Mouse (Mus musculus) intestine, embryonic 16.5 days (tissue): ENCODE data around the gene Lsm12. TPM values are rescaled to one million over a fixed set of nuclear protein-coding genes. Genes with fewer than 3 reads are reported as not detected.

Experiments used
- ATAC-seq: fragments of 200-750 bp; cut with Nextera tagmentation; 2 replicates; pipeline ENCODE4 v1.8.0; 2017; ENCODE audit warnings: moderate TSS enrichment, moderate library complexity
- H3K27ac ChIP-seq: fragments of 300-500 bp; sonication (generic); 2 replicates; pipeline ENCODE4 v1.5.1; 2014; ENCODE audit warnings: mild to moderate bottlenecking, low read length
- H3K27me3 ChIP-seq: fragments of 300-500 bp; sonication (generic); replicated peaks from 2 replicates; pipeline ENCODE4 v1.6.1; 2014; ENCODE audit warnings: low read length, control low read depth, mixed read lengths; ENCODE audit not compliant: control insufficient read depth, insufficient read depth
- H3K36me3 ChIP-seq: fragments of 300-500 bp; sonication (generic); 2 replicates; pipeline ENCODE4 v1.6.1; 2014; ENCODE audit warnings: low read length, control low read depth; ENCODE audit not compliant: control insufficient read depth, insufficient read depth
- H3K4me1 ChIP-seq: fragments of 300-500 bp; sonication (generic); 2 replicates; pipeline ENCODE4 v1.6.1; 2014; ENCODE audit warnings: low read length, control low read depth, mixed read lengths; ENCODE audit not compliant: control insufficient read depth, insufficient read depth
- H3K4me2 ChIP-seq: fragments of 300-500 bp; sonication (generic); 2 replicates; pipeline ENCODE4 v1.6.1; 2014; ENCODE audit warnings: low read depth, low read length, control low read depth
- H3K4me3 ChIP-seq: fragments of 300-500 bp; sonication (generic); 2 replicates; pipeline ENCODE4 v1.5.1; 2014; ENCODE audit warnings: mild to moderate bottlenecking, low read length
- H3K9ac ChIP-seq: fragments of 300-500 bp; sonication (generic); 2 replicates; pipeline ENCODE4 v1.6.1; 2014; ENCODE audit warnings: low read depth, low read length
- H3K9me3 ChIP-seq: fragments of 300-500 bp; sonication (generic); 2 replicates; pipeline ENCODE4 v1.6.1; 2016; ENCODE audit warnings: low read length, control low read depth; ENCODE audit not compliant: control insufficient read depth
- WGBS: fragments of 180-500 bp; shearing (Covaris S2); extraction: QIAGEN DNeasy Blood & Tissue Kit; methylation state at CpG from one replicate; pipeline ENCODE4 v1.1.7; 2014; 5-methylcytosine and 5-hydroxymethylcytosine counted together
- polyA plus RNA-seq: library from polyadenylated mRNA; unstranded; fragments of >200 nt; fragmentation: Nextera tagmentation; extraction: Ambion mirVana; gene quantifications from 2 replicates; pipeline ENCODE4 v1.2.1, GENCODE M21; 2015

Gene Lsm12
- 87.9 and 115 TPM in 2 replicates for polyA plus RNA-seq

DNA sequence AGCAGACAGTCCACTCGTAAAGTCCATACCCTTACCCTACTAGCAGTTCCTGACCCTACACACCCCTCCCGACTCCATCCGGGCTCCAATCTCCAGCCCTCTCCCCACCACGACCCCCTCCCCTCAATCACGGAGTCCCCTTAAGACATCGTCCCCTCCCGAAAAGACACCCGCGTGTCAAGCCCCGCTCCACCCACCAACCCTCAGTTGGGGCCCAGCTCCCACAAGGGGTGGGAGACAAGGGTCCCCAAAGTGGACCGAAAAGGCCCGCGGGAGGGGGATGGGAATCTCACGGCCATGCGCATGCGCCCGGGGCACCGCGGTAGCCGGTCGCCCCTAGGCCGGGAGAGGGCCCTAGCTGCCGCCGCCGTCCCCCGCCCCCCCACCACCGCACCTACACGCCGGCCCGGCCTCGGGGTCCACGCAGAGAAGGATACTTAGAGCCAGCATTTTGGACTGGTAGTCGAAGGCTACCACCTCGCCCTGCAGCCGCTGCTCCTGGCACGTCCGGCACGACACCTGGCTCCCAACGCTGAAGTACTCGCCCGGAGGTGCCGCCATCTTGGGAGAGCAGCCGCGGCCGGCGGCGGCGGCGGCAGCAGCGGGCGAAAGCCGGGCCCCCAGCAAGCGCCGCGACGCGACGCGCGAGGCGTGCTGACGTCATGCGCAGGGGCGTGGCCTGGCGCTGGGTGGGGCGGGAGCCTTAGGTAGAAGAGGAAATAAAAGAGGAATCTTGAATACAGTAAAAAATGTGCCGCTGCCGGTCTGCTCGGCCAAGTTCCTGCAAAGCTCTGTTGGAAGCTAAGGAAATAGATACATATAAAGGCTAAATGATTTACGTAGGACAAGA is at the start of gene Lsm12:
Gene Lsm12 (minus strand): TSS at position 651 of the 850 bp plus-strand sequence.
- Histone ChIP-seq H3K4me3 (peak within 1 kb of the TSS; percentile 94), H3K27ac (peak within 1 kb of the TSS; percentile 92), H3K36me3 (peaks cover 2% of the 10 kb centered on the region; the same call in 1 of the 2 replicates), H3K9me3 (no peaks in the 10 kb centered on the region), H3K9ac (peak within 1 kb of the TSS; percentile 94), H3K27me3 (no peaks in the 10 kb centered on the region), H3K4me2 (peak within 1 kb of the TSS; percentile 83), H3K4me1 (peaks cover 8% of the 10 kb centered on the region)
- under 1% methylated on average over 66 of the region's 70 CpGs for WGBS
- peak; percentile 84 for ATAC-seq

DNA sequence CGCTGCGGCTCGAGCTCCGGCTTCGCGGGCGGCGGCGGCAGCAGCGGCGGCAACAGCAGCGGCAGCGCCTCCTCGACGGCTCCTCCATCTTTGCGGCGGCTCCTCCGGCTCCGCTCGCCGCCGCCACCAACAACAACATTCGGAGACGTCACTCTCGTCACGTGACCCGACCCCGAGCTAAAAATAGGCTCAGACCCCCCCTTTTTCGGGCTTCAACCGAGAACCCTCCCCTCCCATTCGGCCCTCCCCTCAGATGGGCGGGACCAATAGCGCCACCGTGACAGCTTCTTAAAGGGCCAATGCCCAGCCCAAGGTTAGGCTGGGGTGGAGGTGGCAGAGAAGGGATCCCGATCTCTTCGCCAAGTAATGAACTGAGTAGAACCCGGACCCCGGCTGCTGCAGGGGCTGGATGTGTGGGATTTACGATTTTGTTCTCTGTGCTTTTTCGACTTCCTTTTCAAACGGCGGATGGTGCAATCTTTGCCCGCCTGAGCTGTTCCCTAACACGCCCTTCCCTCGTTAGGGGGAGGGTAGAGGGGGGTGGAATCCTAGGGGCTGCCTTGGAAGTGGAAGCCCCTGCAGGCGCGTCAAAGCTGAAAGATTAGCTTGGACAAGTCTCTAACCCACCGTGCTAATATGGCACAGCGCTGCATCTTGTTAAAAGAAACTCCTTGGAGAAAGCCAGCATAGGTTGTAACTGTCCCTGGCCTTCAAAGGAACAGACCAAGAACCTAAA is 45.1 kb upstream of the Lsm12 start, which contains the start of gene Hdac5:
Gene Hdac5 (minus strand): TSS at position 161 of the 736 bp plus-strand sequence.
- Histone ChIP-seq H3K4me3 (peak within 1 kb of the TSS; percentile 81), H3K27me3 (no peaks in the 10 kb centered on the region), H3K27ac (peak within 1 kb of the TSS; percentile 82), H3K4me2 (peak within 1 kb of the TSS; percentile 83), H3K4me1 (peaks cover 27% of the 10 kb centered on the region), H3K9me3 (no peaks in the 10 kb centered on the region), H3K36me3 (no peaks in the 10 kb centered on the region), H3K9ac (peak within 1 kb of the TSS; percentile 88)
- WGBS, result under 1% methylated on average over 34 of the region's 49 CpGs
- ATAC-seq, result peak; percentile 88

DNA sequence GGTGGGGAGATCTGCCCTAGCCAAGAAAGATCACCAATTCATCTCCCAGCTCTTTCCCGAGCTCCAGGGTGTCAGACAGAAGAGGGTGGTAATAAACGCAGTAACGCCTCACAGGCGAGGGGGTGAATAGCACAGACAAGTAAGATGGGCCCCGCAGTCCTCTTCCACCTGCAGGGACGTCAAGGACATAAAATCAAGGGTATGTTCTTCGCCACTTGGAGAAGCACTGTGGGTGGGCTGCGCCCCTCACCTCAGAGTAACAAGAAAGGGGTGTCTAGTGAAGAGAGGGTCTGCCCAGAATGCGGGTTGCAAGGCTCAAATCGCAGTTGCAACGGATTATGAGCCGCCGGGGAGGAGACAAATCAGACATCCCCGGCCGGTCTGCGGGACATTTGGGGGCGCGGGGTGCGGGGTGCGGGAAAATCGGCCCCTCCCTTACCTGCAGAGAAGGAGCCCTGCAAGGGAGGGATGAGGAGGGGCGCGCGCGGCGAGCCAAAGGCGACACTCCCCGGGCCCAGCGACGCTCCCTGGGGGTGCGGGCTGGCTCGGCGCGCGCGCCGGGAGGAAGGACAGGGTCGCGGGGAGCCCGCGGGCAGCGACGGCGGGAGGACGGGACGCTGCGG is 44.3 kb upstream of the Lsm12 start:
- no peaks in the 10 kb centered on the region for H3K27me3 ChIP-seq
- peaks cover 35% of the 10 kb centered on the region for H3K4me1 ChIP-seq
- no peaks in the 10 kb centered on the region for H3K36me3 ChIP-seq
- H3K9me3 ChIP-seq, result no peaks in the 10 kb centered on the region
- H3K4me2 ChIP-seq, result peak overlapping the region; percentile 83
- H3K27ac ChIP-seq, result peak overlapping the region; percentile 82
- under 1% methylated on average over 42 of the region's 47 CpGs for WGBS
- H3K9ac ChIP-seq, result peak overlapping the region; percentile 88
- H3K4me3 ChIP-seq, result peak overlapping the region; percentile 81
- peak; percentile 58 for ATAC-seq

DNA sequence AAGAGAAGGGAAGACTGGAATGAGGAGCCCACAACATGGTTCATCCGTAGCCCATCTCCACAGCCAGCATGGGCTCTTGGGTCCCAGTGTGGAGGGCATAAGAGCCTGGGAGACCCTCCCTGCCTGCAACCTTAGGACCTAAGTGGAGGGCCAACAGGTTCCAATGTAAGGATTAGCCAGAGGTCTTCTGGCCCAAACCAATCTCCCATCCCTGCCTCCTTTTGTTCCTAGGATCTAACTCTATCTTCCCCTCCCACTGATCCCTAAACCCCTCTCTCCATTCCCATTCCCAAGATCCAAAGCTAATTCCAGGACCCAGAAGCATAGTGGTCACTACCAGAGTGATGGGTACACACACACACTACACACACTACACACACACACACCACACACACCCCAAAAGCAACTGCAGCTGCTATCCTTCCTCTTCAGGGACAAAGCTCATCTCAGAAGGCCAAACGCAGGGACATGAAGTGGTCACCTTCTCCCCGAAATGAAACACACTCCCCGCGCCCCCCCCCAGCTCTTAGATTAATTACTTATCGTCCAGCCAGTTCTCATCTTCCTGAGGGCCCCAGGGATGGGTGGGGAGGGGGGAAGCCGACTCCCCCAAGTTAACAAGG is 43.7 kb upstream of the Lsm12 start:
- Histone ChIP-seq H3K27me3 (no peaks in the 10 kb centered on the region), H3K9ac (peak overlapping the region; percentile 88), H3K4me1 (peaks cover 39% of the 10 kb centered on the region), H3K4me3 (peak overlapping the region; percentile 81), H3K9me3 (no peaks in the 10 kb centered on the region), H3K4me2 (peak overlapping the region; percentile 83), H3K36me3 (no peaks in the 10 kb centered on the region), H3K27ac (peak overlapping the region; percentile 82)
- 11% methylated on average over 7 of the region's 7 CpGs for WGBS
- ATAC-seq, result no peak

DNA sequence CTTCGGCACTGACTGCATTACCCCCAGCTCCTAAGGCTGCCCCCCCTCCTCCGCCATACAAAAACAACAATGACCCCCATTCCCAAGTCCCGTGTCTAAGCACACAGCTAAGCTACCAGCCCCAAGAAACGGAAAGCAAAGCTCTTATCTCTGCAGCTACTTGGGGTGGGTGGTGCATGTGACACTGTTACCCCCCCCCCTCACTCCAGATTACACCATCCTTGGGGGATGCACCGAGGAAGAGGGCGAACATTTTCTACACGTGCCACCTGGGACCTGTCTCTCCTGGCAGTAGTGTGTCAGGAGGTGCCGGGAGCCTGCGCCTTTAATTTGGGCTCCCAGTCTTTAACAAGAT is 43.1 kb upstream of the Lsm12 start:
- no peaks in the 10 kb centered on the region for H3K36me3 ChIP-seq
- H3K9me3 ChIP-seq, result no peaks in the 10 kb centered on the region
- peaks cover 44% of the 10 kb centered on the region for H3K4me1 ChIP-seq
- H3K27ac ChIP-seq, result peak overlapping the region; percentile 47; the same call in 1 of the 2 replicates
- H3K27me3 ChIP-seq, result no peaks in the 10 kb centered on the region
- WGBS, result 26% methylated on average over 9 of the region's 9 CpGs
- ATAC-seq, result no peak
- H3K4me2 ChIP-seq, result peak overlapping the region; percentile 83
- peak overlapping the region; percentile 81 for H3K4me3 ChIP-seq
- H3K9ac ChIP-seq, result peak overlapping the region; percentile 88

DNA sequence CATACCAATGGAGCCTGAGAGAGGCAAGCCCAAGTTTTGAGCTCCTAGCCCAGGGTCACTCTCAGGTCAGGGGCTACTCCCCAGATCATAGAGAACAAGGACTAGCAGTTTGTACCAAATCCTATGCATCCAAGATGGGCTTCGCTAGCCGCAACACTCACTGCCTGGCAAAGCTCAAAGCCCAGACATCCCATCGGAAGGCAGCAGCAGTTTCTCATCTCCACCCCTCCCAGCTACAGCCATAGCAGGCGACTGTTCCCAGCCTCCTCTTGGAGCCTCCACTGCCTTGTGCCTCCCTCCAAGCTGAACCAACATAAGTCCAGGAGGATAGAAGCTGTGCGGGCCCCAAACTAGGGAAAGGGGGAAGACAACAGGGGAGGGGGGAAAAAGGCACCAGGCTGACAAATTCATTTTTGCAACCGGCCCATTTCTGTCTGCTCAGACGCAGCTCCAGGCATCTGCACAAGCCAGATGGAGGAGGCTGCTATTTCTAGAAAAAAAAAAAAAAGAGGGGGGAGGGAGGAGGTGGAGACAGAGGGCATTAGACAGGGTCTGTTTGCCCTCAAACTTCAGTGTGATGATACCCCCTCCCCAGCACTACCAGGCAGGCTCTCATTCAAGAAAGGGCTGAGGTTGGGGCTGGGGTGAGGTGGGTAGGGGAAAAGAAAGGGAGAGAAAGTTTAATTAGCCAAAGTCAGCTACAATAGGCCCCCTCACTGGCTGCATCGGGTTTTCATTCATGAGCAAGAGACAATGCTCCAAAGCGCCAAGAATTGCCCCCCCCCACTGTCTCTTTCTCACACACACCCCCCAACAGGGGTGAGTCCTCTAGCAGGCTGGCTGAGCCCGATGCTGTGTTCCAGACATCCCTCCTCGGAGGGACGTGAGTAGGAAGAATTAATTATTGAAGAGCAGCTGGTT is 42.4 kb upstream of the Lsm12 start:
- WGBS, result 29% methylated on average over 12 of the region's 12 CpGs

DNA sequence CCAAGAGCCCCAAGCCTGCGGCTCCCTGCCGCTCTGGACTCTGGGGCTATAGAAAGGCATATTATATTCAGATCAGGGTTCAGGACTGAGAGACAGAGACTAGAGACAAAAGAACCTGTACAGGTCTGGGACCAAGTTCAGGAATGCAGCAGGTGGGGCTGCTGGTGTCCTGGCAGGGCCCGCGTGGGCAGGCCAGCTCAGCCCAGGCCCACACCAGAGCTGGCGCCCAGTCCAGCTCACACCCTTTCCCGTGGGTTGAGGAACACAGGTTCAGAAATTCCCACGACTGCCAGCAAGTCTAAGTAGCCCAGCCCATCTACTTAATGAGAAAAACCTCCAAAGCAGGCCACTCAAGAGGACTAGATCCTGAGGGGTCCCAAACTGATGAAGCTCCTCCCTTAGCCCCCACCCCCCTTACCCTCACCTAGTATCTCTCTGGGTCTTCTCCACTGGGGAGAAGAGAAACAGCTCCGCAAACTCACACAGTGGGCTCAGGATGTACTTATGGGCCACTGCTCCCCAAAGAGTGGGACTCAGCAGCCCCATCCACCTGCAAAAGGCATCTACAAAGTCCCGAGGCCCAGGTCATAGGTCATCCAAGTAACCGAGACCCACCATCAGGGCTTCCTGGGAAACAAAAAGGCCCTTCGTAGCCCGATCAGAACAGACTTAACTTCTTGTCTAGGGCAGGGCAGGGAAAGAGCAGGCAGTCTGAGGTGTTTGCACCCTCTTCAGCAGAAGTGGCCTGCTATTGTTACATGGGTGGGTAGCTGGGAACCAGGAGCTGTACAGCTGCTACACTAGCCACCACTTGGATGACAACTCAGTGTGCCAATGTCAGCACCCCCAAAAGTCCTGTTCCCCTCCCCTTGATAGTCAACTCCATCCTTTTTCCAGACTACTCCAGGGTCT is 41.2 kb upstream of the Lsm12 start:
- Histone ChIP-seq H3K4me3 (no peak overlapping the region), H3K9me3 (no peaks in the 10 kb centered on the region), H3K36me3 (no peaks in the 10 kb centered on the region), H3K27ac (no peak overlapping the region), H3K27me3 (no peaks in the 10 kb centered on the region), H3K9ac (no peak overlapping the region), H3K4me2 (no peak overlapping the region), H3K4me1 (peaks cover 53% of the 10 kb centered on the region)
- ATAC-seq, result no peak
- 72% methylated on average over 12 of the region's 12 CpGs for WGBS

More for the DNA sequence above, 42.4 kb upstream of the Lsm12 start:
- peak overlapping the region; percentile 81 for H3K4me3 ChIP-seq
- H3K9me3 ChIP-seq, result no peaks in the 10 kb centered on the region
- H3K27ac ChIP-seq, result peak overlapping the region; percentile 53
- no peaks in the 10 kb centered on the region for H3K27me3 ChIP-seq
- no peak for ATAC-seq
- peak overlapping the region; percentile 88 for H3K9ac ChIP-seq
- peak overlapping the region; percentile 83 for H3K4me2 ChIP-seq
- peaks cover 50% of the 10 kb centered on the region for H3K4me1 ChIP-seq
- no peaks in the 10 kb centered on the region for H3K36me3 ChIP-seq
